Mouse (Mus musculus) hindbrain, embryonic 16.5 days (tissue): ENCODE data around the gene Best2. TPM values are rescaled to one million over a fixed set of nuclear protein-coding genes. Genes with fewer than 3 reads are reported as not detected.
A peak's percentile ranks its signal among the peaks of the same experiment; 100 is the strongest.

Source experiments
- ATAC-seq: fragments of 200-750 bp; cut with Nextera tagmentation; 2 replicates; pipeline ENCODE4 v1.8.0; 2017; ENCODE audit warnings: moderate TSS enrichment, moderate library complexity
- H3K27ac ChIP-seq: fragments of 300-500 bp; sonication (generic); 2 replicates; pipeline ENCODE4 v1.5.1; 2014; ENCODE audit warnings: low read depth, mild to moderate bottlenecking, control low read depth, low read length, moderate library complexity
- H3K27me3 ChIP-seq: fragments of 300-500 bp; sonication (generic); replicated peaks from 2 replicates; pipeline ENCODE4 v1.6.1; 2014; ENCODE audit warnings: low read length; ENCODE audit not compliant: control insufficient read depth, insufficient read depth
- H3K36me3 ChIP-seq: fragments of 300-500 bp; sonication (generic); 2 replicates; pipeline ENCODE4 v1.6.1; 2014; ENCODE audit warnings: mild to moderate bottlenecking, low read length, moderate library complexity, mixed read lengths; ENCODE audit not compliant: control insufficient read depth, insufficient read depth
- H3K4me1 ChIP-seq: fragments of 300-500 bp; sonication (generic); 2 replicates; pipeline ENCODE4 v1.6.1; 2014; ENCODE audit warnings: low read depth, low read length; ENCODE audit not compliant: control insufficient read depth, insufficient read depth
- H3K4me2 ChIP-seq: fragments of 300-500 bp; sonication (generic); 2 replicates; pipeline ENCODE4 v1.6.1; 2014; ENCODE audit warnings: mild to moderate bottlenecking, low read length, control low read depth, moderate library complexity
- H3K4me3 ChIP-seq: fragments of 300-500 bp; sonication (generic); 2 replicates; pipeline ENCODE4 v1.5.1; 2014; ENCODE audit warnings: mild to moderate bottlenecking, low read length, control low read depth, moderate library complexity
- H3K9ac ChIP-seq: fragments of 300-500 bp; sonication (generic); 2 replicates; pipeline ENCODE4 v1.6.1; 2014; ENCODE audit warnings: low read depth, mild to moderate bottlenecking, control low read depth, low read length, moderate library complexity
- H3K9me3 ChIP-seq: fragments of 300-500 bp; sonication (generic); 2 replicates; pipeline ENCODE4 v1.6.1; 2014; ENCODE audit warnings: mild to moderate bottlenecking, low read length, moderate library complexity; ENCODE audit not compliant: control insufficient read depth
- WGBS: fragments of 180-500 bp; shearing (Covaris S2); extraction: QIAGEN DNeasy Blood & Tissue Kit; methylation state at CpG from one replicate; pipeline ENCODE4 v1.1.7; 2014; 5-methylcytosine and 5-hydroxymethylcytosine counted together
- microRNA-seq: library from miRNA; unstranded; fragments of <30 nt; microRNA quantifications from one replicate; pipeline ENCODE4, GENCODE M21; 2017
- polyA plus RNA-seq: library from polyadenylated mRNA; unstranded; fragments of >200 nt; fragmentation: Nextera tagmentation; extraction: Ambion mirVana; gene quantifications from 2 replicates; pipeline ENCODE4 v1.2.1, GENCODE M21; 2015

Best2 gene
- polyA plus RNA-seq, 1 experiment from 2014 or later: 0.10 TPM

DNA sequence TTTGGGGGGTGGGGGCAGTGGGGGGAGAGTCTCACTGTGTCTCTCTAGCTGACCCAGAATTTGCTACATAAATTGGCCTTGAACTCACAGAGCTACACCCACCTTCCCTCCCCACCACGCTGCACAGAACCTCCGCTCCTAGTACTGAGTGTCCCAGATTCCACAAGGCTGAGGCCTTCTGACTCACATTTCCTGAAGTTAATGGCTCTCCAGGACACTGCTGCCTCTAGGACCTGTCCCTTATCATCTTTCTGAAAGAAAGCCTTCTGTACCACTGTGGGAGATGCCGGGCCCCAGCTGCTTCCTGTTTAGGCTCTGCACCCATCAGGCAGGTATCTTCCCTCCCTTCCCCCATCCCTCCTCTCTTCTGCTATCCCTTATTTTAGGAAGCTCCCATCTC is 47.7 kb downstream of the Best2 start:
- H3K36me3 ChIP-seq: peaks cover 4% of the 10 kb centered on the region; the same call in 1 of the 2 replicates
- H3K9me3 ChIP-seq: no peaks in the 10 kb centered on the region
- no peak overlapping the region; the same call in 1 of the 2 replicates for H3K9ac ChIP-seq
- peak overlapping the region; percentile 51; the same call in 1 of the 2 replicates for H3K27ac ChIP-seq
- peaks cover 34% of the 10 kb centered on the region for H3K4me1 ChIP-seq
- WGBS: 68% methylated on average over 3 of the region's 3 CpGs
- H3K4me3 ChIP-seq: no peak overlapping the region; the same call in 1 of the 2 replicates
- H3K4me2 ChIP-seq: peak overlapping the region; percentile 97
- no peak for ATAC-seq
- H3K27me3 ChIP-seq: no peaks in the 10 kb centered on the region

DNA sequence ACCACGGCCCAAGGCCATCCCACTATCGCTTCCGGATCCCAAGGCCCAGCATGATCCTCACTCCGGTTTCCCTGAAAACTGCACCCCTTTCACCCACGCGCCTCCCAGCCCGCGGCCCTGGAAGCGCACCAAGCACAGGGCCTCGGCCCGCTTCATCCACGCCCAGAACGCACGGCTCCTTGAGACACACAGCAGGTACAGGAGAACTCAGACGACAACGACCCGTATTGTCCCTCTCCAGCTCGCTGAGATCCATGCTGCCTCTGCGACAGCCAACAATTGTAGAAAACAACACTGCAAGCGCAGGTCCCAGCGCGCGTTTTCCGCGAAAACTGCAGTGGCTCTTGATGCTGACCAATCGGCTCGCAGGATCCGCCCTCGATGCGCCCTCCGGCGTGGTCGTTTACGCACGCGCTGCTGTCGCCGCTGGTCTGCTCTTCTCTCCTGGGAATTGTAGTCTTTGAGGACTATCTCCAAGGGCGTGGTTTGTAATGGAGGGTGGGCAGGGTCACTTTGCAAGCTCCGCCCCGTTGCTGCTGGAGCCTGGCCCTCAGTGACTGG is 48.5 kb downstream of the Best2 start:
- no peaks in the 10 kb centered on the region for H3K36me3 ChIP-seq
- H3K27ac ChIP-seq: peak overlapping the region; percentile 72
- peak overlapping the region; percentile 97 for H3K4me2 ChIP-seq
- WGBS: 0% methylated on average over 41 of the region's 41 CpGs
- peak; percentile 85 for ATAC-seq
- H3K27me3 ChIP-seq: no peaks in the 10 kb centered on the region
- peaks cover 27% of the 10 kb centered on the region for H3K4me1 ChIP-seq
- no peaks in the 10 kb centered on the region for H3K9me3 ChIP-seq
- H3K9ac ChIP-seq: peak overlapping the region; percentile 76
- peak overlapping the region; percentile 69 for H3K4me3 ChIP-seq

DNA sequence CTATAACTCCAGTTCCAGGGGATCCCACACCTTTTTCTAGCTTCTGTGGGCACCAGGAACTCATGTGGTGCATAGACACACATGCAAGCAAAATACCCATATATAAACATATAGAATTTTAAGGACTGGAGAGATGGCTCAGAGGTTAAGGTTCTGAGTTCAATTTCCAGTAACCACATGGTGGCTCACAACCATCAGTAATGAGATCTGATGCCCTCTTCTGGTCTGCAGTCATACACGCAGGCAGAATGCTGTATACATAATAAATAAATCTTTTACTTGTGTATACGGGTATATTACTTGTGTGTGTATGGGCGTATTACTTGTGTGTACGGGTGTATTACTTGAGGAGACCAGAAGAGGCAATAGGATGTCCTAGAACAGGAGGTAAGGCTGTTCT is 50.4 kb downstream of the Best2 start:
- 86% methylated on average over 4 of the region's 4 CpGs for WGBS
- no peak for ATAC-seq

DNA sequence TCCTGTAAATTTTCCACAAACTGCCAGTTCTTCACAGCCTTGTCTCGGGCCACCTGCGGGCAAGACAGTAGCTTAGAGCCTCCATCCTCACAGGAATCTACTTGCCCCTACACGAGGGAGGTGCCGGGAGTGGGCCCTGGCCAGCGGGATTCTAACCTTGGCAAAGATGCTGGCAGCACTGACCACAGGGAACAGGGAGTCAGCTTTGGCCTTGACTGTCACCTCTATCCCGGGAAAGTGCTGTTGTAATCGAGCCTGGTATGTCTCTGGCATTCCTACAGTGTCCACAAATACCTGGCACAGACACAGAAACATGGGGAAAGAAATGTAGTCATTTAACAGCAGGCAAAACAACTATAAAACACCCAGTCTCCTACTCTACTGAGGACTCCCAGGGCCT is 54.5 kb downstream of the Best2 start:
- no peak for ATAC-seq
- no peak overlapping the region for H3K4me2 ChIP-seq
- H3K4me3 ChIP-seq: no peak overlapping the region
- no peak overlapping the region for H3K27ac ChIP-seq
- H3K4me1 ChIP-seq: peaks cover under 1% of the 10 kb centered on the region
- H3K27me3 ChIP-seq: no peaks in the 10 kb centered on the region
- WGBS: 91% methylated on average over 7 of the region's 7 CpGs
- no peaks in the 10 kb centered on the region for H3K9me3 ChIP-seq
- peaks cover 2% of the 10 kb centered on the region; the same call in 1 of the 2 replicates for H3K36me3 ChIP-seq
- H3K9ac ChIP-seq: no peak overlapping the region

More for the DNA sequence above, 50.4 kb downstream of the Best2 start:
- H3K4me2 ChIP-seq: no peak overlapping the region
- H3K36me3 ChIP-seq: no peaks in the 10 kb centered on the region
- H3K9ac ChIP-seq: no peak overlapping the region
- no peaks in the 10 kb centered on the region for H3K9me3 ChIP-seq
- no peaks in the 10 kb centered on the region for H3K27me3 ChIP-seq
- peaks cover 22% of the 10 kb centered on the region for H3K4me1 ChIP-seq
- H3K27ac ChIP-seq: no peak overlapping the region
- no peak overlapping the region for H3K4me3 ChIP-seq

Small RNA genes within 50 kb of the gene (microRNA-seq; reads per million reads assigned to microRNA genes)
- 1.9 reads per million for gene Mir7070

Other genes starting within 250 kb of the Best2 start
- 94.3 and 109 TPM in 2 replicates for gene Nfix, start 214.2 kb downstream of the Best2 start, polyA plus RNA-seq
- 15.4 and 17.1 TPM in 2 replicates for gene Dand5, start 191.7 kb downstream of the Best2 start, polyA plus RNA-seq
- 40.6 and 40.7 TPM in 2 replicates for gene Gadd45gip1, start 183.0 kb downstream of the Best2 start, polyA plus RNA-seq
- gene Rad23a, start 173.9 kb downstream of the Best2 start, polyA plus RNA-seq: 78.2 and 95.4 TPM in 2 replicates
- 743 and 792 TPM in 2 replicates for gene Calr, start 167.6 kb downstream of the Best2 start, polyA plus RNA-seq
- 112 and 114 TPM in 2 replicates for gene Farsa, start 157.5 kb downstream of the Best2 start, polyA plus RNA-seq
- gene Syce2, start 142.4 kb downstream of the Best2 start, polyA plus RNA-seq: 38.1 and 46.6 TPM in 2 replicates
- 41.4 and 42.8 TPM in 2 replicates for gene Gcdh, start 120.6 kb downstream of the Best2 start, polyA plus RNA-seq
- 0.39 and 0.56 TPM in 2 replicates for gene Klf1, start 112.6 kb downstream of the Best2 start, polyA plus RNA-seq
- 6.4 and 7.0 TPM in 2 replicates for gene Dnase2a, start 106.0 kb downstream of the Best2 start, polyA plus RNA-seq
- 71.4 and 77.4 TPM in 2 replicates for gene Mast1, start 77.2 kb downstream of the Best2 start, polyA plus RNA-seq
- 3.0 and 3.2 TPM in 2 replicates for gene Rtbdn, start 67.5 kb downstream of the Best2 start, polyA plus RNA-seq
- gene Gm49661, start 45.1 kb downstream of the Best2 start, polyA plus RNA-seq: not detected in 2 replicates
- 1,040 and 1,063 TPM in 2 replicates for gene Prdx2, start 44.9 kb downstream of the Best2 start, polyA plus RNA-seq
- gene Rnaseh2a, start 44.8 kb downstream of the Best2 start, polyA plus RNA-seq: 55.8 and 57.5 TPM in 2 replicates
- gene Junb, start 35.8 kb downstream of the Best2 start, polyA plus RNA-seq: 4.3 and 5.3 TPM in 2 replicates
- gene Hook2, start 23.9 kb downstream of the Best2 start, polyA plus RNA-seq: 37.9 and 39.6 TPM in 2 replicates
- gene Asna1, start 10.8 kb upstream of the Best2 start, polyA plus RNA-seq: 159 and 170 TPM in 2 replicates
- 100 and 110 TPM in 2 replicates for gene Trir, start 12.3 kb upstream of the Best2 start, polyA plus RNA-seq
- gene Tnpo2, start 22.4 kb upstream of the Best2 start, polyA plus RNA-seq: 61.2 and 62.7 TPM in 2 replicates
- 75.8 and 83.2 TPM in 2 replicates for gene Fbxw9, start 45.5 kb upstream of the Best2 start, polyA plus RNA-seq
- 1.2 TPM in 1 of 2 replicates, not detected in the other for gene Gm5741, start 53.5 kb upstream of the Best2 start, polyA plus RNA-seq
- gene Dhps, start 57.2 kb upstream of the Best2 start, polyA plus RNA-seq: 112 and 119 TPM in 2 replicates
- 111 and 116 TPM in 2 replicates for gene Wdr83os, start 66.2 kb upstream of the Best2 start, polyA plus RNA-seq
- 45.5 and 50.6 TPM in 2 replicates for gene Wdr83, start 66.8 kb upstream of the Best2 start, polyA plus RNA-seq
- gene Man2b1, start 68.7 kb upstream of the Best2 start, polyA plus RNA-seq: 23.1 TPM in 2 replicates
- 4.3 and 4.6 TPM in 2 replicates for gene Zfp791, start 108.6 kb upstream of the Best2 start, polyA plus RNA-seq
- not detected in 2 replicates for gene Cks1brt, start 137.4 kb upstream of the Best2 start, polyA plus RNA-seq
- not detected in 2 replicates for gene Olfr371, start 211.5 kb upstream of the Best2 start, polyA plus RNA-seq